In the genomic region with DNA sequence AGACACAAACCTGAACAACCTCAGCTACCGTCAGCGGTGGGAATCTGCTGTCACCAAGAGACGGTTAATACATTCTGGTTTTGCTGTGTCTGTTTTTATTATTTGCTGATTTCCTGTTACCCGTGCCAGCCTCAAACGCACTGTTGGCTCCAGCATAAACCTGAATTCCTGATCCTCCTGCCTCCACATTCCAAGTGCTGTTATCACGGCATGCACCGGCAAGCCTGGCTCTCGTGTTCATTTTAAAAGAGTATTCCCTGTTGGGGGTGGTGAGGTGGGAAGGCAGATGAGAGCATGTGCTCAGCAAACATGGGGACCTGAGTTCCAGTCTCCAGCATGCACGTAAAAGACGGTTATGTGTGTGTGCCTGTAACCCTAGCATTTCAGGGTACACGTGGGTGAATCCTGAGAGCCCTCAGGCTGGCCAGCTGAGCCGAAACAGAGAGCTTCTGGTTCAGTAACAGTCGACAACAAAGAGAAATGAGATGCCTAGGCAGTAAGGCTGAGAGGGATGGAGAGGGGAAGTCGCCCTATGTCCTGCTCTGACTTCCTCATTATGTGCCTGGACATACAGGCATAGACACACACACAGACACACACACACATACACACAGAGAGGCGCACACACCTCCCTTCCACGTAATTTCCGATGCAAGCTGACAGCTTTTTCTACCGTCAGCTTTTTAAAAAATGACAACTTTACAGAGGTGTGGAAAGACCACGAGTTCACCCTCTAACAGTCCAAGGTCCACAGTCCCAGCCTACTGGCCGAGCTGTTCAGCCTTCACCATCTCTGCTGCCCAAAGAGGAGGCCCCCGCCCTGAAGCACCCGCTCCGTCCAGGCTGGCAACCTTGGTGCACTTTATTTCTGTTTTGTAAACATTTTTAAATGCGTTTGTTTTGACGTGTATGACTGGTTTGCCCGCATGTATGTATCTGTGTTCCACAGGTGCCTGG, we compare ENCODE assay signal across 13 mouse cellular contexts.
DNase-seq lines count a peak whose midpoint lies in the region; ATAC-seq lines count a peak whose summit lies in the region.
"Had no signal": no experiment of that assay in that cellular context is flagged by ENCODE, and none has a peak within 500 bp of the region (broad histone marks: within the 10 kb centered on the region; RNA-seq: fewer than 3 reads in every experiment).

No protein-coding gene starts in this region.

- no peaks in the 10 kb centered on the region for H3K36me3 ChIP-seq in intestine, embryonic 16.5 days (ENCODE audit: control insufficient read depth, insufficient read depth, low read length)
- no peaks in the 10 kb centered on the region for H3K36me3 ChIP-seq in midbrain, embryonic 15.5 days (replicated peaks)
- H3K36me3 ChIP-seq: G1E; hindbrain, embryonic 12.5 days; stomach, embryonic 15.5 days had no signal

- H3K27ac ChIP-seq in intestine, embryonic 16.5 days (ENCODE audit: low read length) = no peak overlapping the region
- H3K27ac ChIP-seq in midbrain, embryonic 15.5 days = no peak overlapping the region
- H3K27ac ChIP-seq: hindbrain, embryonic 12.5 days; stomach, embryonic 15.5 days had no signal

- intact Hi-C loops in left cerebral cortex, postnatal 25 days (cut with DNase I) = loop anchor here (5.0 kb wide), 2 partner anchors 46 to 106 kb away; a partner anchor contains a TSS

- H3K9me3 ChIP-seq in intestine, embryonic 16.5 days (ENCODE audit: control insufficient read depth, low read length) = no peaks in the 10 kb centered on the region
- H3K9me3 ChIP-seq in midbrain, embryonic 15.5 days = no peaks in the 10 kb centered on the region
- H3K9me3 ChIP-seq: G1E; hindbrain, embryonic 12.5 days; stomach, embryonic 15.5 days had no signal

- WGBS in intestine, embryonic 16.5 days = 61% methylated on average over 26 of the region's 26 CpGs
- WGBS in midbrain, embryonic 15.5 days = 86% methylated on average over 26 of the region's 26 CpGs

- no peak overlapping the region for H3K4me2 ChIP-seq in intestine, embryonic 16.5 days (ENCODE audit: low read depth, low read length)
- no peak overlapping the region for H3K4me2 ChIP-seq in midbrain, embryonic 15.5 days
- H3K4me2 ChIP-seq: hindbrain, embryonic 12.5 days; stomach, embryonic 15.5 days had no signal

- H3K9ac ChIP-seq in intestine, embryonic 16.5 days (ENCODE audit: low read depth, low read length) = no peak overlapping the region
- no peak overlapping the region for H3K9ac ChIP-seq in midbrain, embryonic 15.5 days
- H3K9ac ChIP-seq: hindbrain, embryonic 12.5 days; stomach, embryonic 15.5 days had no signal

- H3K4me3 ChIP-seq in intestine, embryonic 16.5 days (ENCODE audit: low read length) = no peak overlapping the region
- no peak overlapping the region for H3K4me3 ChIP-seq in midbrain, embryonic 15.5 days
- H3K4me3 ChIP-seq: hindbrain, embryonic 12.5 days; stomach, embryonic 15.5 days had no signal

- ATAC-seq in frontal cortex, adult (ENCODE audit: low TSS enrichment) = no peak
- peak; percentile 72 for ATAC-seq in intestine, embryonic 16.5 days
- ATAC-seq in megakaryocyte, adult 5-6 weeks (ENCODE audit: poor library complexity, severe bottlenecking) = peak; percentile 88
- no peak for ATAC-seq in erythroblast, adult 5-6 weeks (replicated peaks; ENCODE audit: low FRiP score, poor library complexity, severe bottlenecking)
- no peak for ATAC-seq in midbrain, embryonic 15.5 days (replicated peaks)

- H3K27me3 ChIP-seq in intestine, embryonic 16.5 days (replicated peaks; ENCODE audit: control insufficient read depth, insufficient read depth, low read length) = no peaks in the 10 kb centered on the region
- peaks cover 13% of the 10 kb centered on the region; the same call in 1 of the 2 replicates for H3K27me3 ChIP-seq in midbrain, embryonic 15.5 days (replicated peaks)
- H3K27me3 ChIP-seq: stomach, embryonic 15.5 days had no signal

- peak; percentile 16 to 17 for DNase-seq in frontal cortex, postnatal 36 days (ENCODE audit: low spot score in 2 of 2)
- peak; percentile 24 to 30 for DNase-seq in left cerebral cortex, postnatal 25 days (ENCODE audit: low spot score in 2 of 2)
- no peak for DNase-seq in left cerebral cortex, adult 18-20 months (ENCODE audit: low spot score in 2 of 2)
- DNase-seq: gastrocnemius, postnatal 14 days; right cerebral cortex, adult 18-20 months had no signal

- peaks cover 7% of the 10 kb centered on the region for H3K4me1 ChIP-seq in intestine, embryonic 16.5 days (ENCODE audit: control insufficient read depth, insufficient read depth, low read length)
- no peaks in the 10 kb centered on the region for H3K4me1 ChIP-seq in midbrain, embryonic 15.5 days
- H3K4me1 ChIP-seq: stomach, embryonic 15.5 days had no signal

Comparison
In these comparisons a context has a peak if more than half of its experiments do, and no peak if none do; other contexts are left out.
1. DNase-seq: peak in frontal cortex, postnatal 36 days (2 of 2) and left cerebral cortex, postnatal 25 days (2 of 2); none in left cerebral cortex, adult 18-20 months (0 of 2).
2. ATAC-seq: peak in intestine, embryonic 16.5 days (single experiment) and megakaryocyte, adult 5-6 weeks (single experiment); none in frontal cortex, adult (single experiment), erythroblast, adult 5-6 weeks (single experiment) and midbrain, embryonic 15.5 days (single experiment).